Mouse (Mus musculus): Measurements from ENCODE around the gene Ptgfrn.

- no peak for TF ChIP-seq CTCF (conservative IDR thresholded peaks at IDR 0.05 in 1 of 2, IDR thresholded peaks at IDR 0.05 in 1 of 2; ENCODE audit: low read depth in 2 of 2, low read length in 2 of 2)
- no peak for TF ChIP-seq RCOR1 (conservative IDR thresholded peaks at IDR 0.05; ENCODE audit: low read depth, low read length)
- TF ChIP-seq MAZ (IDR thresholded peaks at IDR 0.05; ENCODE audit: low read depth, low read length), result no peak
- TF ChIP-seq EP300 (IDR thresholded peaks at IDR 0.05; ENCODE audit: low read length), result no peak
- TF ChIP-seq POLR2AphosphoS2 (IDR thresholded peaks at IDR 0.05; ENCODE audit: low read depth, low read length), result no peak
- no peak for TF ChIP-seq POLR2A (IDR thresholded peaks at IDR 0.05; ENCODE audit: low read depth, low read length)
- no peak for TF ChIP-seq TBP (conservative IDR thresholded peaks at IDR 0.05; ENCODE audit: low read depth, low read length)
- no peak for TF ChIP-seq USF2 (conservative IDR thresholded peaks at IDR 0.05; ENCODE audit: low read depth, low read length)
- no peak for TF ChIP-seq SIN3A (IDR thresholded peaks at IDR 0.05; ENCODE audit: low read length)
- no peak for TF ChIP-seq USF1 (IDR thresholded peaks at IDR 0.05; ENCODE audit: low read depth, low read length)
- no peak for TF ChIP-seq ZNF384 (IDR thresholded peaks at IDR 0.05; ENCODE audit: low read depth, low read length)
These were observed 75.6 kb downstream of the Ptgfrn start for GRCm38 (mm10) chr3:101034509-101034908.
